Mouse (Mus musculus): ENCODE results near the gene Ccdc116. TPM values are rescaled to one million over a fixed set of nuclear protein-coding genes. Genes with fewer than 3 reads are reported as not detected.

Ccdc116 gene
- 0.96 TPM for polyA plus RNA-seq (2017; shearing (Covaris generic))

GRCm38 (mm10) chr16:17146772-17147235, at the start of gene Ccdc116:
Ccdc116 (minus strand) TSS chr16:17147229.

GRCm38 (mm10) chr16:17144339-17144738, 2.7 kb downstream of the Ccdc116 start, which contains the start of gene Ydjc:
Ydjc (plus strand) TSS chr16:17144621.

GRCm38 (mm10) chr16:17132089-17132905, 14.7 kb downstream of the Ccdc116 start, which contains the start of gene Sdf2l1:
Sdf2l1 (minus strand) TSS chr16:17132383.

GRCm38 (mm10) chr16:17124871-17125520, 22.0 kb downstream of the Ccdc116 start, which contains the start of gene 2610318N02Rik:
2610318N02Rik (minus strand) TSS chr16:17125167.

GRCm38 (mm10) chr16:17110771-17111743, 36.0 kb downstream of the Ccdc116 start, which contains the start of gene Ppil2:
Ppil2 (minus strand) TSS chr16:17111257.

Other genes with a start within 250 kb of the Ccdc116 start
- 33.1 TPM for gene Mapk1, start 163.8 kb downstream of the Ccdc116 start, polyA plus RNA-seq (2017; shearing (Covaris generic))
- 2.4 TPM for gene Ypel1, start 77.5 kb downstream of the Ccdc116 start, polyA plus RNA-seq (2017; shearing (Covaris generic))
- 271 TPM for gene Ppil2, start 36.0 kb downstream of the Ccdc116 start, polyA plus RNA-seq (2017; shearing (Covaris generic))
- gene 2610318N02Rik, start 22.1 kb downstream of the Ccdc116 start, polyA plus RNA-seq (2017; shearing (Covaris generic)): 3.6 TPM
- gene Sdf2l1, start 14.8 kb downstream of the Ccdc116 start, polyA plus RNA-seq (2017; shearing (Covaris generic)): 49.5 TPM
- gene Ydjc, start 2.6 kb downstream of the Ccdc116 start, polyA plus RNA-seq (2017; shearing (Covaris generic)): 5.2 TPM
- 311 TPM for gene Ube2l3, start 55.4 kb upstream of the Ccdc116 start, polyA plus RNA-seq (2017; shearing (Covaris generic))
- gene Rimbp3, start 61.4 kb upstream of the Ccdc116 start, polyA plus RNA-seq (2017; shearing (Covaris generic)): not detected
- gene Hic2, start 86.3 kb upstream of the Ccdc116 start, polyA plus RNA-seq (2017; shearing (Covaris generic)): 1.9 TPM
- 155 TPM for gene Tmem191c, start 128.8 kb upstream of the Ccdc116 start, polyA plus RNA-seq (2017; shearing (Covaris generic))
- 0.43 TPM for gene Serpind1, start 184.1 kb upstream of the Ccdc116 start, polyA plus RNA-seq (2017; shearing (Covaris generic))

All from inflammation-experienced regulatory T-cells, adult 16 weeks (primary cell).